Mouse (Mus musculus): ENCODE results near the gene Iqsec1.

Iqsec1 gene

GRCm38 (mm10) chr6:90823322-90823721 lies 165.2 kb downstream of the Iqsec1 start:
- no peak for DNase-seq (ENCODE audit: low read depth, low spot score)
- H3K36me3 ChIP-seq (ENCODE audit: control insufficient read depth, insufficient read depth, low read length, poor library complexity, severe bottlenecking) = no peaks in the 10 kb centered on the region

GRCm38 (mm10) chr6:90821916-90822602 lies 166.4 kb downstream of the Iqsec1 start:
- Histone ChIP-seq H3K36me3 (ENCODE audit: control insufficient read depth, insufficient read depth, low read length, poor library complexity, severe bottlenecking) (no peaks in the 10 kb centered on the region), H3K27me3 (ENCODE audit: control insufficient read depth, insufficient read depth, low read length, poor library complexity, severe bottlenecking) (no peaks in the 10 kb centered on the region)
- no peak for DNase-seq (ENCODE audit: low read depth, low spot score)

More at GRCm38 (mm10) chr6:90823322-90823721, 165.2 kb downstream of the Iqsec1 start:
- no peaks in the 10 kb centered on the region for H3K27me3 ChIP-seq (ENCODE audit: control insufficient read depth, insufficient read depth, low read length, poor library complexity, severe bottlenecking)

GRCm38 (mm10) chr6:90819880-90820279 lies 168.6 kb downstream of the Iqsec1 start:
- Histone ChIP-seq H3K27me3 (ENCODE audit: control insufficient read depth, insufficient read depth, low read length, poor library complexity, severe bottlenecking) (no peaks in the 10 kb centered on the region), H3K36me3 (ENCODE audit: control insufficient read depth, insufficient read depth, low read length, poor library complexity, severe bottlenecking) (no peaks in the 10 kb centered on the region)
- DNase-seq (ENCODE audit: low read depth, low spot score) = peak; percentile 65

- Histone ChIP-seq H3K27me3 (ENCODE audit: control insufficient read depth, insufficient read depth, low read length, poor library complexity, severe bottlenecking) (no peaks in the 10 kb centered on the region), H3K36me3 (ENCODE audit: control insufficient read depth, insufficient read depth, low read length, poor library complexity, severe bottlenecking) (no peaks in the 10 kb centered on the region)
- peak; percentile 84 for DNase-seq (ENCODE audit: low read depth, low spot score)
Observed at GRCm38 (mm10) chr6:90818956-90819355, 169.5 kb downstream of the Iqsec1 start.

GRCm38 (mm10) chr6:90816551-90816950 lies 171.9 kb downstream of the Iqsec1 start:
- Histone ChIP-seq H3K36me3 (ENCODE audit: control insufficient read depth, insufficient read depth, low read length, poor library complexity, severe bottlenecking) (no peaks in the 10 kb centered on the region), H3K27me3 (ENCODE audit: control insufficient read depth, insufficient read depth, low read length, poor library complexity, severe bottlenecking) (no peaks in the 10 kb centered on the region)
- no peak for DNase-seq (ENCODE audit: low read depth, low spot score)

- Histone ChIP-seq H3K36me3 (ENCODE audit: control insufficient read depth, insufficient read depth, low read length, poor library complexity, severe bottlenecking) (no peaks in the 10 kb centered on the region), H3K27me3 (ENCODE audit: control insufficient read depth, insufficient read depth, low read length, poor library complexity, severe bottlenecking) (no peaks in the 10 kb centered on the region)
- no peak for DNase-seq (ENCODE audit: low read depth, low spot score)
Observed at GRCm38 (mm10) chr6:90815341-90815740, 173.1 kb downstream of the Iqsec1 start.

GRCm38 (mm10) chr6:90813526-90813925 lies 175.0 kb downstream of the Iqsec1 start:
- no peaks in the 10 kb centered on the region for H3K27me3 ChIP-seq (ENCODE audit: control insufficient read depth, insufficient read depth, low read length, poor library complexity, severe bottlenecking)
- no peak for DNase-seq (ENCODE audit: low read depth, low spot score)
- H3K36me3 ChIP-seq (ENCODE audit: control insufficient read depth, insufficient read depth, low read length, poor library complexity, severe bottlenecking) = no peaks in the 10 kb centered on the region

GRCm38 (mm10) chr6:90812584-90812983 lies 175.9 kb downstream of the Iqsec1 start:
- DNase-seq (ENCODE audit: low read depth, low spot score) = no peak
- H3K27me3 ChIP-seq (ENCODE audit: control insufficient read depth, insufficient read depth, low read length, poor library complexity, severe bottlenecking) = no peaks in the 10 kb centered on the region
- H3K36me3 ChIP-seq (ENCODE audit: control insufficient read depth, insufficient read depth, low read length, poor library complexity, severe bottlenecking) = no peaks in the 10 kb centered on the region

GRCm38 (mm10) chr6:90812072-90812471 lies 176.4 kb downstream of the Iqsec1 start:
- DNase-seq (ENCODE audit: low read depth, low spot score) = no peak
- Histone ChIP-seq H3K36me3 (ENCODE audit: control insufficient read depth, insufficient read depth, low read length, poor library complexity, severe bottlenecking) (no peaks in the 10 kb centered on the region), H3K27me3 (ENCODE audit: control insufficient read depth, insufficient read depth, low read length, poor library complexity, severe bottlenecking) (no peaks in the 10 kb centered on the region)

- no peaks in the 10 kb centered on the region for H3K36me3 ChIP-seq (ENCODE audit: control insufficient read depth, insufficient read depth, low read length, poor library complexity, severe bottlenecking)
- H3K27me3 ChIP-seq (ENCODE audit: control insufficient read depth, insufficient read depth, low read length, poor library complexity, severe bottlenecking) = no peaks in the 10 kb centered on the region
Observed at GRCm38 (mm10) chr6:90810576-90810975, 177.9 kb downstream of the Iqsec1 start.

GRCm38 (mm10) chr6:90809960-90810362 lies 178.5 kb downstream of the Iqsec1 start:
- H3K36me3 ChIP-seq (ENCODE audit: control insufficient read depth, insufficient read depth, low read length, poor library complexity, severe bottlenecking) = no peaks in the 10 kb centered on the region
- no peaks in the 10 kb centered on the region for H3K27me3 ChIP-seq (ENCODE audit: control insufficient read depth, insufficient read depth, low read length, poor library complexity, severe bottlenecking)
- DNase-seq (ENCODE audit: low read depth, low spot score) = peak; percentile 91

More at GRCm38 (mm10) chr6:90810576-90810975, 177.9 kb downstream of the Iqsec1 start:
- DNase-seq (ENCODE audit: low read depth, low spot score) = no peak

GRCm38 (mm10) chr6:90809077-90809840 lies 179.2 kb downstream of the Iqsec1 start:
- H3K27me3 ChIP-seq (ENCODE audit: control insufficient read depth, insufficient read depth, low read length, poor library complexity, severe bottlenecking) = no peaks in the 10 kb centered on the region
- DNase-seq (ENCODE audit: low read depth, low spot score) = peak; percentile 31
- H3K36me3 ChIP-seq (ENCODE audit: control insufficient read depth, insufficient read depth, low read length, poor library complexity, severe bottlenecking) = no peaks in the 10 kb centered on the region

- H3K36me3 ChIP-seq (ENCODE audit: control insufficient read depth, insufficient read depth, low read length, poor library complexity, severe bottlenecking) = no peaks in the 10 kb centered on the region
- DNase-seq (ENCODE audit: low read depth, low spot score) = peak; percentile 25
- no peaks in the 10 kb centered on the region for H3K27me3 ChIP-seq (ENCODE audit: control insufficient read depth, insufficient read depth, low read length, poor library complexity, severe bottlenecking)
Observed at GRCm38 (mm10) chr6:90808544-90808943, 179.9 kb downstream of the Iqsec1 start.

GRCm38 (mm10) chr6:90808134-90808533 lies 180.4 kb downstream of the Iqsec1 start:
- H3K36me3 ChIP-seq (ENCODE audit: control insufficient read depth, insufficient read depth, low read length, poor library complexity, severe bottlenecking) = no peaks in the 10 kb centered on the region
- DNase-seq (ENCODE audit: low read depth, low spot score) = no peak
- H3K27me3 ChIP-seq (ENCODE audit: control insufficient read depth, insufficient read depth, low read length, poor library complexity, severe bottlenecking) = no peaks in the 10 kb centered on the region

- no peaks in the 10 kb centered on the region for H3K36me3 ChIP-seq (ENCODE audit: control insufficient read depth, insufficient read depth, low read length, poor library complexity, severe bottlenecking)
- H3K27me3 ChIP-seq (ENCODE audit: control insufficient read depth, insufficient read depth, low read length, poor library complexity, severe bottlenecking) = no peaks in the 10 kb centered on the region
- DNase-seq (ENCODE audit: low read depth, low spot score) = peak; percentile 51
Observed at GRCm38 (mm10) chr6:90807581-90807980, 180.9 kb downstream of the Iqsec1 start.

Data from splenic B cell, adult 2 months (primary cell).